Mouse (Mus musculus) B cell, adult (primary cell): ENCODE measurements around the gene Hip1. TPM values are rescaled to one million over a fixed set of nuclear protein-coding genes. Genes with fewer than 3 reads are reported as not detected.

Experiments used
- total RNA-seq: library from RNA; stranded (reverse); gene quantifications from 4 replicates; pipeline ENCODE4 v1.2.4, GENCODE M21; 2023; ENCODE audit not compliant: inconsistent age

Hip1 gene
- total RNA-seq, result 32.9 to 39.9 TPM (median 34.9 TPM) in 4 replicates

GRCm38 (mm10) chr5:135544865-135545797 lies at the start of gene Hip1:
Gene Hip1, minus strand, starts transcription at chr5:135545120.

GRCm38 (mm10) chr5:135573006-135573405 lies 28.1 kb upstream of the Hip1 start, which contains the start of gene Ccl24:
Gene Ccl24, minus strand, starts transcription at chr5:135573049.

DNA sequence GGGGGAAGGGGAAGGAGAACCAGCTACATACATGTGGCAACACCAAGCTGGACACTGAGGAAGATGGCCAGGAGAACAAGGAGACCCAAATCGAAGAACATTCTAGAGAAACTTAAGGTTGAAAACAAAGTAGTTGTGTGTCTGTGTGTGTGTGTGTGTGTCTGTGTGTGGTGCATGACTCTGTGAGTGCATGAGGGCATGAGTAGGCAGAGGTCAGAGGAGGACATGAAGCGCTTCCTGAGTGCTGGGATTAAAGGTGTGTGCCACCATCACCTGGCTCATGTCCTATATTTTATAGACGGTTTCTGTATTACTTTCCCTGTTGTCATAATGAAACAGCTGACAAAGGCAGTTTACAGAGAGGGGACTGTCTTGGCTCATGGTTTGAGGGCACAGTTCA lies 18.5 kb upstream of the Hip1 start, which contains the start of gene Ccl26:
TSS of gene Ccl26 (minus strand) at position 101 of the 400 bp plus-strand sequence.

GRCm38 (mm10) chr5:135394004-135394823 lies 150.7 kb downstream of the Hip1 start, which contains the start of gene Pom121:
Gene Pom121, minus strand, starts transcription at chr5:135394546.

DNA sequence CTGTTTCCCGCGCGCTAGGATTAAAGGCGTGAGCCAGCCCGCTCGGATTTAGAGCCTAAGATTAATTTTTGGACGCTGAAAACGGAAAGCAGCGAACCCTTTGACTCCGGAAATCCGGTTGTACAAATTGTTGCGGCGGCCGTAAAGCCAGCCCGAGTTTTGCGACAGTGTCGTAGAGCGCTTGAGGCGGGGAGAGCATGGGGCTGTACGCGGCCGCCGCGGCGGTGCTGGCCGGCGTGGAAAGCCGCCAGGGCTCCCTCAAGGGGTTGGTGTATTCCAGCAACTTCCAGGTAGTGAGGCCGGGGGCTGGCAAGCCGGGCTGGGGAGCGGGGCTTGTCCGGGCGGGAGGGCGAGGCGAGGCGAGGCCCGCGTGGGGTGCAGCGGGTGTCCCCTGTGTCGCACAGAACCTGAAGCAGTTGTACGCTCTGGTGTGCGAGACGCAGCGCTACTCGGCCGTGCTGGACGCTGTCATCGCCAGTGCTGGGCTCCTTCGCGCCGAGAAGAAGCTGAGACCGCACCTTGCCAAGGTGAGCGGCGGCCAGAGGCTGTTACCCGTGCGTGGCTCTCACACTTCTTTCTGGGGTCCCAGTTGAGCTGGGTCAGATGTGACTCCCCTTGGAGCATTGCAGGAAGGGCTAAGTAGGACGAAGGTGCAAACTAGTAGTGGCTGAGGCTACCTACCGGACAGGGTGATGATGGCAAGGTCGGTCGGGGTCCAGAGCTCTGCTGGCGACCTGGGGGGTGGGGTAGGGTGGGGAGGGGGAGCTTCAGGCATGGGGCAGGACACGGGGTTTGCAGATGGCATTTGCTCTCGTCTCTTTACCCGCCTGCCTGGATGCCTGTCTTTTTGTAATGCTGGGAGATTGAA lies 174.9 kb downstream of the Hip1 start, which contains the start of gene Nsun5:
TSS of gene Nsun5 (plus strand) at position 167 of the 868 bp plus-strand sequence.

Other genes starting within 250 kb of the Hip1 start
- 0.42 TPM in 1 of 4 replicates, not detected in the others for gene Fkbp6, start 195.1 kb downstream of the Hip1 start, total RNA-seq
- not detected in 4 replicates for gene Trim50, start 191.8 kb downstream of the Hip1 start, total RNA-seq
- 32.8 to 38.3 TPM (median 33.9 TPM) in 4 replicates for gene Nsun5, start 175.2 kb downstream of the Hip1 start, total RNA-seq
- 56.7 to 63.2 TPM (median 58.0 TPM) in 4 replicates for gene Pom121, start 150.6 kb downstream of the Hip1 start, total RNA-seq
- not detected in 4 replicates for gene Ccl26, start 18.4 kb upstream of the Hip1 start, total RNA-seq
- gene Ccl24, start 27.9 kb upstream of the Hip1 start, total RNA-seq, result 0.42 to 1.4 TPM (median 1.2 TPM) in 3 of 4 replicates, not detected in the other
- gene Rhbdd2, start 87.5 kb upstream of the Hip1 start, total RNA-seq, result 15.2 to 27.6 TPM (median 19.6 TPM) in 4 replicates
- 40.6 to 44.1 TPM (median 43.3 TPM) in 4 replicates for gene Por, start 124.9 kb upstream of the Hip1 start, total RNA-seq
- 10.8 to 16.8 TPM (median 15.2 TPM) in 4 replicates for gene Tmem120a, start 199.3 kb upstream of the Hip1 start, total RNA-seq
- gene Styxl1, start 233.3 kb upstream of the Hip1 start, total RNA-seq, result 0.42 TPM in 1 of 4 replicates, not detected in the others
- gene Mdh2, start 233.4 kb upstream of the Hip1 start, total RNA-seq, result 140 to 166 TPM (median 157 TPM) in 4 replicates